Mouse (Mus musculus) naive thymus-derived CD4-positive, alpha-beta T cell, adult 2 months (primary cell): ENCODE data around the gene Atp1a4.

Source experiments
- DNase-seq: peaks from one replicate; pipeline ENCODE4 v3.0.0-alpha.2; 2011; ENCODE audit warnings: low read depth

Atp1a4 gene

DNA sequence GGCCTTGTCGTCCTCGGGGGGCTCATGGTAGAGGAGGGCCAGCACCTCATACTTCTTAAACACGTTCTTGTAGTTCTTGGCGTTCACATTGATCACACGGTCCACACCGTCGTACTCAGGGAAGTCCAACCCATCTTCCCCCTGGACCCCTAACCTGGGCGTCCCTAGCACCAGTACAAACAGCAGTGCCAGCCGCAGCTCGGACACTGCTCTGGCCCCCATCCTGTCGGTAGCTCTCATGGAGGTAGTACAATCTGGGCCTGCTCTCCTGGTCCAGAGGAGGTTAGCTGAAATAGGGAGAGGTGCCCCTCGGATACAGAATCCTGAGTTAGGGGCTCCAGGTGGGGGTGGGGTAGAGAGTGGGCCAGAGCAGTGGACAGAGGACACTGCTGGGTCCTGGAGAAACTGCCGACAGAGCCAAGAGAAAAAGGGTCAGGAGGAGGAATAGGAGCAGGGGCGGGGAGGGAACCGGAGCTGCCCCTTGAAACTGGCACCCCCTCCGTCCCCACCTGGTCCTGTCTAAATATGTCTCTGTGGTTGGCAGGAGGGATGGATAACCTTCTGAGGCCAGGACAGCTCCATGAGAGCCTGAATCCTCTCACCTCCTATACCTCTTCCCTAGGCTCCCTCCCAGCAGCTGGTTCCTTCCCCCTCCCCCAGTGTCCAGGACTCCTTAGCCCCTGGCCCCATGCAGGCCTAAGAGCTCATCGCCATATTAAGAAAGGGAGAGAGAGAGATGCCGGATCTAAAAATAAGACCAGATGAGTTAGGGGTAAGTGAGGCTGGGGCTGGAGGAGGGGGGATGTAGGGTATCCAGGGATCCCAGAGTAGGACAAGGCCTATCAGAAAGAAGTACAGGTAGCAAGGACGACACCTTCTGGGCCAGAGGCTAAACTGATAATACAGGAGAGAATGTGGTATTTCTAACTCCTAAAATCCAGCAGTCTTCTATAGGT is 38.5 kb downstream of the Atp1a4 start, which contains the start of gene Casq1:
TSS of gene Casq1 (minus strand) at position 418 of the 956 bp plus-strand sequence.
- no peak for DNase-seq

DNA sequence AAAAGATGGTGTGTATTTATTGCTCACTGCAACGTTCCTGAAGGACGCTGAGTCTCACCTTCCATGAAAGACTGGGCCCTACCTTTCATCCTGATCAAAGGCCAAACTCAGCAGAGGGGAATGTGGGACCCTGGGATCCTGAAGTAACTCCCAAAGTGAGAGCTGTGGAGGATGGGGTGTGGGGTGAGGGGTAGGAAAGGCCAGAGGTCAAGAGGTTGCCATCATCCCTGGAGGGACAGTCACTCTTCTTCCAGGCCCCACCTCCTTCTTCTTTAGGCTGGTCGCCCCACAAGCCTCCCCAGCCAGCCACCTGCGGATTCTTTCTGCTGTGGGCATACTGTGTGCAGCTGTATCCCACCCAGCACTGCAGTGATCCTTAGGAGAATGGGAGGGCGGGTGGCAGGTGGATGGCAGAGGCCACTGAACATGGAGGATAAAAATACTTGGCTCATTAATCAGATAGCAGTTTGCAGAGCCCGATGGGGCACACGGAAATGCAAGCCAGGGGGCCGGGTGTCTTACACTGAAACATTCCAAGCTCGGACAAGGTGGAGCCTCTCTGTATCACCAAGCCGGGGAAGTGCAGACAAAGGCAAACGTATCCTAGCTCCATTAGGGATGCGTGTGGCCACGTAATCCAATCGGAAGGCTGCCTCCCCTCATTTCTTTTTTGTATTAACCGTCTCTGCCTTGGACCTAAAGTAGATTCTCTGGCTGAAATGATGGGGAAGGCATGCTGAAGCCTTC is 39.9 kb downstream of the Atp1a4 start:
- no peak for DNase-seq

DNA sequence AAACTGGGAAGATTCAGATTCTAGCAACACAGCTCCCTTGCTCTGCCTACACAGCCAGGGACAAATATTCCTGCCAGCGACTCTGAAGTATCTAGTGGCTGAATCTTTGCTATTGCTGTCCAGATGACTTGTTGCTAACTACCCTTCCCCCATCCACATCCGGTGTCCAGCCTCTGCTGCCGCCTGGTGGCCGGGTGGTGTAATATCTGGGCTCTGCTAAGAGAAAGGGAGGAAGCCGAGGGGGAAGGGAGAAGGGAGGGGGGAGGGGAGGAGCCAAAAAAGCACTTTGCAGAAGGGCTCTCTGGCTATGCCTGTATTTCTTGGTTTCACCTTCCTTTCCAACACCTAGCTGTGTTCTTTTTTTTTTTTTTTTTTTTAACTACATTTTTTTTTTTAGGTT is 41.1 kb downstream of the Atp1a4 start:
- DNase-seq, result peak; percentile 91

DNA sequence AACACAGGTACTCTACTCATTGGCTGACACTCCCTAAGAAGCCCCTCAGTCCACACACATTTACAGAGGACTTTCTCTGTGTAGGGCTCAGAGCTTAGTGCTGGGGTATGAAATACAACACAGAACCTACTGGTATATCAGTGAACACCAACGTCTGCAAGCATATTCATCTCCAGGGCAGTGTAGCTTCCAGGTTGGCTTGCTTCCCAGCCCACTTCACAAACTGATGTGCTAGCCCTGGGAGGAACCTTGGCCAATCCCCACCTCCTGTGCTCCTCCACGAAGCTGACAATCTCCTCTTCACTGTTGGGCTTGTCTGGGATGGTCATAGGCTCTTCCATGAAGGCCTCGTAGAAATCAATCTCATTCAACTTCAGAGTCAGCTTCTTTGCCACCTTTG is 43.5 kb downstream of the Atp1a4 start:
- DNase-seq, result no peak

DNA sequence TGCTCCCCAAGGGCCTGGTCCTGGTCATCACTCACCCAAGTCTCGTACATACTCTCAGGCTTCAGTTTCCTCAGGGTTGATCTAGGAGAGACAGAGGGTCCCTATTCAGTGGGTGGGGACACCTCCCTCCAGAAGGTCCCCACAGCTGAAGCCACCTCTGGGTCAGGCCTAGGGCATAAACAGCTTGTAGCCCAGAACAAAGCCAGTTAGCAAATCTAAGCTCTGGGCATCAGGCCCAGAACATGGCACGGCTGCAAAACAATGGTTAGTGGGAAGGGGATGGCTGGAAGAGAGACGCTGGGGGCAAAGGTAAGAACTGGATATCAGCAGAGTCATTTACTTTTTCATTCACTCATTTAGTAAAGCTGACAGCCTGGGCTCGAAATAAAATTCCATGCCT is 44.4 kb downstream of the Atp1a4 start:
- DNase-seq, result no peak

DNA sequence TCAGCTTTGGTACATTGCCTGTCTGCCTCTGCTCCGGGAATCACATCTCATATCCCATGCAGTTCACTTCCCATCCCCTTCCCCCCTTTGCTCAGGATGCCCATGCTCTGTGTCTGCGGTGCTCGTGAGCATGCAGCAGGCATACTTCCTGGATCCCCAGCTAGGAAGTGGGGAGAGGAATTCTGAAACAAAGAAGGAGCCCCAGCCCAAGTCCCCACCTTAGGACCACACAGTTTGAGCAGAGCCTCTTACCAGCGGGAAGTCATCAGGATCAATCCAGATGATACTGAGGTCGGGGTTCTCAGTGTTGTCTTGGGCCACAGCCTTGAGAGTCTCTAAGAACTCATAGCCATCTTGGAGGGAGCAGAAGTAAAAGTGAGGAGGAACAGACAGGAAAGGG is 45.4 kb downstream of the Atp1a4 start:
- no peak for DNase-seq

DNA sequence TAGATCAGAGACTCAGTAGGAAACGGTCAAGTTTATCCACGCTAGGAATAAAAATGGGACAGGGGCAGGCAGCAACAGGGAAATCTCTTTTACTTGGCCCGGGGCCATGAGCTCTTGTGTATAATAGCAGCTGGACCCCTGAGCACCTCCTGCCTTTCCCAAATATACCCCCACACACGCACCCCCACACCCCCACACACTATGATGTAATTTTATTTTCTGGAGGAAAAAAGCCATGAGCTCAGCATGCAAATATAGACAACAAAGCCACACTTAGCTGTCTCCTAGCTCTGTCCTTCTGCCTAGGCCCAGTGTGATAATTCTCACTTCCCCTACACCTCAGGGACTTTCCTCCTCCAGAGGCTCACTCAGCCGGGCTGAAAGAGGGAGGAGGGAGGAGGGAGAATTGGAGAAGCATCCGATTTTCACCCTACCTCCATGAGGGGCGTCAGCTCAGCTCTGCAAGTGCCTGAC is 51.1 kb downstream of the Atp1a4 start:
- no peak for DNase-seq

DNA sequence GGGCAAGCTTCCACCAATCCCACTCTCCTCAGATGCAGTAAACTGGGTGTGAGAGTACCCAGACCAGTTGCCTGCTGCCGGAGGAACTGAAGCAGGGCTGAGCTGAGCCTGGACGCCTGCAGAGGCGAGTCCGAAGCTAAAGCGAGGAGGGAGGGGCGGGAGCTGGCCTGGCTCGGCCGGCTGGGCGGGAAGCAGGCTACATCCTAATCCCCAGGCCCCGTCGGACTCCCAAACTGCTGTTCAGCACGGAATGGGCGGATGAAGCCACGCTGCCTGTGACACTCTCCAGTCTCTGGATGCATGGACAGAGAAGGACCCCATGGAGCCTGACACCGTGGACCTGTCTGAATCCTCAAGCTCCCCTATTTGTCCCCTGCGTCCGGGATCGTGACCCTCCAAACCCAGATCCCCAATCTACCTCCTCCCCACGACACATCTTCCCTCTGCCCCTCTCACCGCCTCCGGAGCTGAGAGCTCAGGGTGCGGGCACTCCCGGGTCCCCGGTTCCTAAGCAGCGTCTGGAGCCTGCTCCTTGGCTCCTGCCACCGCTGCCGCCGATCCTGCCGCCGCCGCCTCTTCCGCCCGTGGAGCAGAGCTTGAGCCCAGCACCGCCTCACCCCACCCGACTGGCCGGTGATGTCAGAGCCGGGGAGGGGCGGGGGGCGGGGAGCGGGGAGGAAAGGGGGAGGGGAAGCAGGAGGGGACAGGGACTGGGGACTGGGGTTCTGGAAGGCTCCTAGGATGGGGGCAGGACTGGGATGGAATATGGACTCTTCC is 51.9 kb downstream of the Atp1a4 start, which contains the start of gene Pea15a:
TSS of gene Pea15a (minus strand) at position 664 of the 777 bp plus-strand sequence.
- DNase-seq, result peak; percentile 69

DNA sequence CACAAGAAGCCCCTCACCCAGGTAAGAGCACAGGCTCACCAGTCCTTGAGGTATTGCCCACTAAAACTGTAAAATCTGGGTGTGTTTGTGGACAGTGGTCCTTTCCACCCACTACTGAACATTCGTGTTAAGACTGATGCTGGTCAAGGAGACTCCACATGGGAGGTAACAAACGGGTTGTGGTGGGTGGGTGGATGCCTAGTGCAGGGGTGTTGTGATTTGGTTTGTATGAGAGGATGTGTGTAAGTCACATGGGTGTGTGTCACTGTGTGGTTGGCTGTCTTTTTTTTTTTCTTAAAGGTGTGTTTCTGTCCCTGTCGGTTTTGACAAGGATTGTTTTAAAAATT is 52.5 kb downstream of the Atp1a4 start:
- peak; percentile 59 for DNase-seq

DNA sequence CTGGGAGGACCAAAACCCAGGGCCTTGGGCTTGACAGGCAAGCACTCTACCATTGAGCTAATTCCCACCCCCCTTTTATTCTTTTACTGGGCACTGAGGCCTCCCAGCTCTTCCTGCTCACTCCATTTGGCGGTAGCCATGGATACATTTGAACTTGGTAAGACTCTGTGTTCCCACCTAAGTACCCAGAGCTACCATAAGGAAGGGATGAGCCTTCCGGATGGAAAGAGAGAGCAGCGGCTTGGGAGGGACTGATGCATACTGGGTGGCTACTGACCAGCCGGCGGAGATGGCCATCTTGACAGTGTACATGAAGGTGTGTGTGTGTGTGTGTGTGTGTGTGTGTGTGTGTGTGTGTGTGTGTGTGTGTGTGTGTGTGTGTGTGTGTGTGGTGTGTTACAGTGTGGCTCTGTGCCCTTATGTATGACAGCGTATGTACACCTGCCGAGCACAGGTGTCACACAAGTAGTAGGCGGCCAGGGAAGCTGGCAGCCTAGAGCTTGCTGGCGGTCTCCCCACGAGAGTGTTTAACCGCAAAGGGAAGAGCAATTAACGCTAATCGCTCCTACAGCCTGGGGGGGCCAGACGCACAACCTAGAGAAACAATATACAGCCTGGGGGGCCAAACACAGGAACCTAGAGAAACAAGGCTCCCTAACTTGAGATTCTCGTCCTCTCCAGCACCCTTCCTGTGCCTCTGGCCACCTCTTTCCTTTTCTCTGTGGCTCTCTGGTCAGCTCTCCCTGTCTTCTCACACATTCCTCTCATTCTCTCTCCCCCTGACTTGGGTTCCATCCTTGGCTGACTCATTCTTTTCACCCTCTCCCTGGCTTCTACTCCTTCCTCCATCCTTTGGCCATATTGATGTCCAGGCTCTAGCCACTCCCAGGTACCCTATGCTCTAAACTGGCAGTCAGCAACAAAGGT is 53.1 kb downstream of the Atp1a4 start:
- no peak for DNase-seq

DNA sequence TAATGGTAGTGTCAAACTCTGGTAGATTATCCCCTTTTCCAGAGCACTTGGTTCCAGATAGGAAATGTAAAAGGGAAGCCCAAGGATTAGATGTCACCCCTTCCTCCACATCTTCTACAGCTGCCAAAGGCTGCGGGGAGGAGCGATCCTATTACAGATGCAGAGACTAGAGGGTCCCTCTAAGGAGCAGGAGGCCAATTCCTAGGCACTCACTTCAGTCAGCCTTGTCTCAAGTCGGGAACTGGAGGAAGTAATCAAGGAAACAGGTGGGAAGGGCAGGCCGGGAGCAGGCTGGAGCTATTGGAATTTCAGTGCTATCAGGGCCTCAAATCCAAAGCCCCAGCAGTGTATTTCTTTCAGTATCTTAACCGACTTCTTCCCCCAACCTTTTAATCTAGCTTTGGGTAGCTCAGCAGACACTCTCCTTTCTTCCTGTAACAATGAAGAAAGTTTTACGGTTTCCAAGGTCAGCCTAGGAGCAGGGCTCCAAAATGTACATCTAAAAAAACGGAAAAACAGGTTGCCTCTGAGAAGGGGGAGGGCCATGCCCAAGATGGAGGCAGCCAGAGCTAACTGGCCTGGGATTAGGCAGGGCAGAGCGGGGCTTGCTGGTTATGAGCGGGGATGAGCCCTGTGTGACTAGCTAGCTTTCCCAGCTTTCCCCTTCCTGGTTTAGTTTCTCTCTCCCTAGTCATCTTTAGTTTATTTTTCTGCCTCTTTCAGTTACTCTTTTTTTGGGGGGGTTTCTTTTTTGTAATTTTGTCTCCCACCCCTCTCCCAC is 54.0 kb downstream of the Atp1a4 start:
- no peak for DNase-seq

DNA sequence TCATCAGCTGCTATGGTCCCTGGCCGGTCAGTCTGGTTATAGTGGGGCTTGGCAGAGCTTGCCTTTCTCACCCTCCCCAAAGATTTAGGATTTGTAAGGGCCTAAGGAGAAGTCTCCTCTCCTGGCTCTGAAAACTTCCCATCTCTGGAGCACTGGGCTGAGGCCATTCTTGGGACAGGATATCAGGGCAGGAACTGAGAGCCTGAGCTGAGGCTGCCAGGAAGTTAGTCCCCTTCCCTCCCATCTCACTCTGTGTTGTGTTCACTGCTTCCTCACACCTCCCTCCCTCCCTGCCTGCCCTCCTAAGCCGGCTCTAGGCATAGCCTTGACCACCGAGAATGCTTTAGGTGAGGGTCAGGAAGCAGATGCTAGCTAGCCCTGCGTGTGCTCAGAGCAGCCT is 54.6 kb downstream of the Atp1a4 start:
- no peak for DNase-seq

DNA sequence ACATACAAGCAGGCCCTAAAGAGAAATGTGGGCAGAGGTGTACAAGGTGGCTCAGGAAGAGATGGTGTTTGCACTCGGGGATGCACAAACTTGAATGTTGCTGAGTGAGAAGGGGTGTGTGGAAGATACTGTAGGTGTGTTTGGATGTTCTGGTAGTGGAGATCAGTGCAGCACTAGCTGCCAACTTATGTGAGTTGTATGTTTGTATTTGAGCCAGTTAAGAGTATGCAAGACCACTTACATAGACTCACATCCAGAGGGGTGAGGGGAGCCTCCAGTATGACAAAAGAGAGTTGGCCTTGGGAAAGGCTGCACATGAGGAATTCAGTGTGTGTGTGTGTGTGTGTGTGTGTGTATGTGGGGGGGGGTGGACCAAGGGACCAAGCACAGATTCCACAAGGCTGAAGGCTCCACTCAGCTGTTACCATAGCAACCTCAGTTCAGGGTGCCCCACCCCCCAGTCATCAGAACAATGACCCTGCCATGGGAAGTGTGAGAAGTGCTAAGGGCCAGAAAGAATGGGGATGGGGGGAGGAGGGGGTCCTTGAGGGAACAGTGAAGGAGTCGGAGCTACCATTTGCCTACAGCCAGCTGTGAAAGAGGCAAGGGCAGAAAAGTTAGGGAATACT is 55.2 kb downstream of the Atp1a4 start:
- DNase-seq, result no peak

DNA sequence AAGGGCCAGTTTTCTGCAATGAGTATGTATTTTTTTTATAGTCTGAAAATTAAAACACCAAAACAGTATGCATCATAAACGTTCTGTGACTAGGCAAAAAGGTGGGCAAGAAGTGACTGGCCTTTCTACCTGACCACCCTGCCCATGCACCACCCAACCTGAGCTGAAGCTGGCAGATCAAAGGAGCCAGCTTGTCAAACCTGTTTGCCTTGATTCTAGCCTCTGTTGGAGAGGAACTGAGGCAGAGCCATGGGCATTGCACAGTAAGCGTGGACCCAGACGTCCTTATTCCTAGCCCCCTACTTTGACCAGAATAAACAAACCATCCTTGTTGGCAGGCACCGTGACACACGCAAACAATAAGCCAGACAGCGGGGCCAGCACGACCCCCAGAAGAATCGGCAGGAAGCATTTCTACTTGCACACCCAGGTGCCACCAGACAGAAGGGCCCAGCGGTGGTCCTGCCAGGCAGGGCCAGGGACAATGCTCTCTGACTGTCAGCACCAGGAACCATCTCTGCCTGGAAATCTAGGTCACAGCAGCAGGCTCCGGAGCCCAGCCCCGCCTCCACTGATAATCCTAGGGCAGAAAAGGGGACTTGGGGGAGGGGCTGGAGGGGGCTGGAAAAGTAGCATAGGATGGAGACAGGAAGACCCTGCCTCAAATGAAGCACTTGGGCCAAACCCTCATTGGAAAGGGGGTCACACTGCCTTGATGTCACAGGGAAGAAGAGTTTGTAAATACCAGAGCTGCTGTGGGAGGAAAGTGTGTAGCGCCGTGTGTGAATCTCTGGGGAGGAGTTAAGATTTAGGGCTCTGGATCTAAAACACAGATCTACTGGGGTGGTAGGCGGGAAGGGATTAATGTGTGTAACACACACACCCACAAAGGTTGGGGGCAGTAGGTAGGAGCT is 56.0 kb downstream of the Atp1a4 start:
- no peak for DNase-seq

DNA sequence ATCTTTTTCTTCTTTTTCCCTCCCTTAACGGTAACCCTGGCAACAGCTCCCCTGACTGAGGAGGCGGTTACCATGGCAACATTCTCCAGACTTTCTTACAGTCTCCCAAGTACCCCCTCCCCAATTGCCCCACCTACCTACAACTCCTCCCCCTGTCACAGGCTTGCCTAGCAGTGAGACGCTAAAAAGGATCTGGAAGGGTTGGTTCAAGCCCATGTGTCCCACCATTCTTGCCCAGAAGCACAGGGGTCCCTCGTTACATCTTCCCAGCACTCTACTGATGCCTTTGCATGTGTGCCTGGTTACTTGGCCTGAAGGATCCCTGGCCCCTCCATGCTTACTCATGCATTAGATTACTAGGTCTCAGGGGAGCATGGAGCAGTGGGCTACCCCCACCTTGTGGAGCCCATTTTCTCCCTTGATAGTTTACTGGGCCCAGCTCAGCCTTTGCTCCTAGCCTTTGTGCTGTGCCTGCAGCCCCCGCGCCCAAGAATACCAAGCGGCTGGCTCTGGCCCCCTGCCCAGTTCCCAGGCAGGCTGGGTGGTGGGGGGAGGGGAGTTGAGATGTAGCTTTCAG is 57.3 kb downstream of the Atp1a4 start:
- no peak for DNase-seq

DNA sequence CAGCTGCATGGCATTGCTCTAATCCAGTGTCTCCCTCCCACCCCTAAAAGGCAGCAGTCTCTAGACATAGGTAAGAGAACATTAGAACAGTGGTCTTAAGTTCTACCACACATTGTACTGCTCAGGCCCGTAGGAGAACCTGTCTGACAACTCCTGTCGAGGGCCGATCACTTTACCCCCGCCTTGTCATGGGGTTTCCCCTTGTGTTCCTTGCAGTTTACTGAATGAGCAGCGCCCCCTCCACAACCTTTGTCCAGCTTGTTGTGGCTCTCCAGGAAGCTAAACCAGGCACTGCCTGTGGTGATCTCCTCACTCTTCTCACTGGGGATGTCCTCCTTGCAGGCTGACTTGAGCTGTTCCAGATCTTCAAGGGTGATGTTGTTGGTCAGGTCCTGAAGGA is 58.1 kb downstream of the Atp1a4 start:
- DNase-seq, result no peak

DNA sequence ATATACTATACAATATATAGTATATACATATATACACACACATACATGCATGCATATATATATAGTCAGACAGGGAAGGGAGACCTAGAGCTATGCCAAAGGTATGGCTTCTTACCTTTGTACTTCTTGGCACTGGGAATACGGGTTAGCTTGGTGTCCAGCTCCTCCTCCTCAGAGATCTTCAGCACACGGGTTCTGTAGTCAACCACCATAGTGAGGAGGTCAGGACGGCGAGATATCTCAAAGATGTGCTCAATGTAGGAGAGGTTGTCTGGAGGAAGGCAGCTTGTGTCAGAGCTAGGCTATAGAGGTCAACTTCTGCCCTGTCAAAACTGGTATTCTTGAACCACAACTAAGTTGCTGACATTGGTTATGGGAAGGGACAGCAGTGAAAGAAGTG is 59.2 kb downstream of the Atp1a4 start:
- DNase-seq, result no peak

DNA sequence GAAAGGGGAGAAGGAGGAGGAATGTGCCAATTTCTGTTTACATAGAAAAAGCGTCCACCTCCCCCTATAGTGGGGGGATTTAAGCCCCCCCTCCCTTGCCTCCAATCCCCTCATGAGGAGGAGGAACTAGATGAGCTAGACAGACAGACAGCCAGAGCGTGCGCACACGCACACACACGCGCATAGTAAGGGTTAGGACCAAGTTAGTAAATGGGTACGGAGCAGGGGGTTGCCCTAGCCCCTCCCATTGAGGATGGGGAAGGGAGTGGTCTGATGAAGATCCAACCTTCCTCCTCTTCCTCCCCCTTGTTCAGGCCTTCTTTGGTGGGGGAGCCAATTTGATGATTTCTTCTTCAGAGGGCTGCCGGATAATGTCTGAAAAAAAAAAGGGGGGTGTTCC is 59.9 kb downstream of the Atp1a4 start:
- no peak for DNase-seq
